Mouse (Mus musculus) kidney, postnatal 10 days (tissue): ENCODE data around the gene Klf9.

ENCODE experiments used
- DNase-seq: peaks from one replicate; pipeline ENCODE4 v3.0.0; 2021; ENCODE audit warnings: mixed read lengths

Klf9 gene

GRCm38 (mm10) chr19:23164651-23165240 lies 23.7 kb downstream of the Klf9 start:
- DNase-seq = no peak

GRCm38 (mm10) chr19:23166550-23167284 lies 25.7 kb downstream of the Klf9 start:
- DNase-seq = no peak

- no peak for DNase-seq
Measured at GRCm38 (mm10) chr19:23168899-23169658, 28.1 kb downstream of the Klf9 start.

GRCm38 (mm10) chr19:23169659-23170050 lies 28.6 kb downstream of the Klf9 start:
- DNase-seq = no peak

GRCm38 (mm10) chr19:23170476-23170875 lies 29.4 kb downstream of the Klf9 start:
- no peak for DNase-seq

- no peak for DNase-seq
Measured at GRCm38 (mm10) chr19:23171136-23171535, 30.1 kb downstream of the Klf9 start.

GRCm38 (mm10) chr19:23175090-23175489 lies 34.1 kb downstream of the Klf9 start:
- no peak for DNase-seq

- DNase-seq = no peak
Measured at GRCm38 (mm10) chr19:23175511-23175910, 34.5 kb downstream of the Klf9 start.

GRCm38 (mm10) chr19:23178533-23178932 lies 37.5 kb downstream of the Klf9 start:
- no peak for DNase-seq

GRCm38 (mm10) chr19:23183493-23183892 lies 42.5 kb downstream of the Klf9 start:
- DNase-seq = no peak

- DNase-seq = peak; percentile 43
Measured at GRCm38 (mm10) chr19:23184068-23184467, 43.0 kb downstream of the Klf9 start.

GRCm38 (mm10) chr19:23187732-23188131 lies 46.7 kb downstream of the Klf9 start:
- no peak for DNase-seq

GRCm38 (mm10) chr19:23188986-23189385 lies 48.0 kb downstream of the Klf9 start:
- DNase-seq = no peak

GRCm38 (mm10) chr19:23189744-23190143 lies 48.7 kb downstream of the Klf9 start:
- no peak for DNase-seq

GRCm38 (mm10) chr19:23191486-23191885 lies 50.5 kb downstream of the Klf9 start:
- DNase-seq = peak; percentile 17

GRCm38 (mm10) chr19:23193076-23193475 lies 52.0 kb downstream of the Klf9 start:
- no peak for DNase-seq

- DNase-seq = no peak
Measured at GRCm38 (mm10) chr19:23202106-23202505, 61.1 kb downstream of the Klf9 start.

GRCm38 (mm10) chr19:23203505-23204053 lies 62.6 kb downstream of the Klf9 start:
- DNase-seq = no peak

- no peak for DNase-seq
Measured at GRCm38 (mm10) chr19:23211325-23211724, 70.3 kb downstream of the Klf9 start.

GRCm38 (mm10) chr19:23214326-23214725 lies 73.3 kb downstream of the Klf9 start:
- no peak for DNase-seq
